Mouse (Mus musculus): ENCODE measurements at regions not wholly inside any gene's neighbourhood (a gene's known extent, or its start where the extent isn't known, plus 50 kb on each side); places are given as distances from the start of the nearest gene placed in this dataset.
"Not testable (repeated sequence)": the region's sequence is repeated elsewhere in the genome, so short reads cannot be mapped to it uniquely, and the experiment has no call there.

DNA sequence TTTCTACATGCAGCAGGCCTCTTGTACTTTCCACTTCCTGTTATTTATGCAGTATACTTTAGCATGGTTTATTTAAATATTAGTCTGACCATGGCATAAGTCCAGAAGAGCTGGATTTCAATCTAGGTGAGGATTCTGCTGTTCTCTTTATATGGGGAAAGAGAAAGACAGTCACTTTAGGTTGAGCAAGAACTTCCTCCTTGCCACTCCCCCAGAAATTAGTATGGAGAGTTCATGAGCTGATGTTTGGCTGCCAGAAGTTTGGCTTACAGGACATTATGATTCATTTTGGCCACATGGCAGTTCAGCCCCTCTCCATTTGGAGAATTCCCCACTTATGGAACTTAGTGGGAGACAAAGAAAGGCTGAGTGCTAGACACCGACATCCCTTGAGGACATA is 130.8 kb downstream of the Arrdc3 start:
- no peak for DNase-seq (ENCODE audit: low read depth)
- TF ChIP-seq POLR2A (IDR thresholded peaks at IDR 0.05; ENCODE audit: borderline replicate concordance, extremely low read depth, insufficient read depth, insufficient read length, poor library complexity, severe bottlenecking): no peak
- no peak for TF ChIP-seq CTCF (IDR thresholded peaks at IDR 0.05; ENCODE audit: borderline replicate concordance, extremely low read depth, insufficient read depth, insufficient read length)

DNA sequence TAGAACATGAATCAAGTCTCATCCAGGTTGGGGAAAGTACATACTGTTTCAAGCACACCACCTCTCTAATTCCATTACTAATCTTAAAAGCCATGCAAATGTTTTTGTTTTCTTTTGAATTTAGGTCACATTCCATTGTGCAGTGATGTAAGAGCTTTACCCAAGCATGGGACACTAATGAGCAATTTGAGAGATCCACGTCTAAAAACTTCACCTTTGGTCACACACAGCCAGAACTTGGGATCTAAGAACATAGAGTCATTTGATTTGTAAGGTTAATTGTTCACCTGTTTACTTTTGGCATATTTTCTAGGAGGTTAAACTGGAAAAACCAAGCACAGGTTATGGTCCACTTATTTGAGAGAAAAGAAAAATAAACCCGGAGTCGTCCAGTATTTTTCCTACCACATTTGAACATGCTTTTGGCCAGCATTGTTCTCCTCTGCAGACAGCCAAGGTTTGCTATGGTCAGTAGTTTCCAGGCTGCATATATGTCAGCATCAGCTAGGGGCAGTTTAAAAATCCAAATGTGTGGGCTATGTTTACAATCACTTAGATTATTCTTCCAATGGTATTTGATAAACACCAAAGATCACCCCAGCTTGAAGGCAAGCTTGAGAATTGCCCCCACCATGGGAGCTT is 137.0 kb downstream of the Arrdc3 start:
- TF ChIP-seq CTCF (IDR thresholded peaks at IDR 0.05; ENCODE audit: borderline replicate concordance, extremely low read depth, insufficient read depth, insufficient read length): no peak
- no peak for TF ChIP-seq POLR2A (IDR thresholded peaks at IDR 0.05; ENCODE audit: borderline replicate concordance, extremely low read depth, insufficient read depth, insufficient read length, poor library complexity, severe bottlenecking)

DNA sequence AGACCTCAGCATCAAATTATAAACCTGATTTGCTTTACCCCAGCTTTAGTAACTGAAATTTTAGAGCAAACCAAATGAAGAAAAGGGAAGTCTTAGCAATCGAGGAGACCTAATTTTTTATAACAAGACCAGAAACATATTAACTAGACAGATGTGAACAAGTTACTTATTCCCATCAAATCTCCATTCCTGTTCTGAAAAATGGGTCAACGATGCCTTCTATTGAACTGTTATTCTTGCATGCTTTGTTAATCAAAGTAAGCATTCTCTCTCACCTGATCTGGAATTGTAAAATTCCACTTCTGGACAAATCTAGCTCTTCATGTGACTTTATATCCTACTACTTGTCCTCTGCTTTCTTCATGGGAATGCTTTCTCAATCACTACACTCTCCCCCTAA is 137.6 kb downstream of the Arrdc3 start:
- no peak for TF ChIP-seq CTCF (IDR thresholded peaks at IDR 0.05; ENCODE audit: borderline replicate concordance, extremely low read depth, insufficient read depth, insufficient read length)
- no peak for TF ChIP-seq POLR2A (IDR thresholded peaks at IDR 0.05; ENCODE audit: borderline replicate concordance, extremely low read depth, insufficient read depth, insufficient read length, poor library complexity, severe bottlenecking)
- no peak for DNase-seq (ENCODE audit: low read depth)

More for the DNA sequence above, 137.0 kb downstream of the Arrdc3 start:
- DNase-seq (ENCODE audit: low read depth): peak; percentile 11

DNA sequence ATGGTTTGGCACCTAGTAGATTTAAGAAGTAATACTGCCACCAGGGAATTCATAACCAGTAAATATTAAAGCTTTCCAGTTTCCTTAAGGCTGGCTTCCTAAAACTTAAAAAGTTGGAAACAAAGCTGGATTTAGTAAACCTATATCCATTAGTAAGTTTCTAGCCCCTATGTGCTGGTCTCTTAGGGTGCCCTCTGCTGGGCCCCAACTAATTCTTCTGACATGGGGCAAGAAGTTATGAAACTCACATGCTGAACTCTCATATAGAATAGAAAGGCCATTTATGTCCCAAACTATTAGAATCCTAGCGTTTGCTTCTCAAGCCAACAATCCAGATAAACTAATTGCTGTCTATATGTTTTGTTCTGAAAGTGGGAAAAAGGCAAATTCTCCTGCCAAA is 139.2 kb downstream of the Arrdc3 start:
- no peak for DNase-seq (ENCODE audit: low read depth)
- TF ChIP-seq CTCF (IDR thresholded peaks at IDR 0.05; ENCODE audit: borderline replicate concordance, extremely low read depth, insufficient read depth, insufficient read length): no peak
- no peak for TF ChIP-seq POLR2A (IDR thresholded peaks at IDR 0.05; ENCODE audit: borderline replicate concordance, extremely low read depth, insufficient read depth, insufficient read length, poor library complexity, severe bottlenecking)

DNA sequence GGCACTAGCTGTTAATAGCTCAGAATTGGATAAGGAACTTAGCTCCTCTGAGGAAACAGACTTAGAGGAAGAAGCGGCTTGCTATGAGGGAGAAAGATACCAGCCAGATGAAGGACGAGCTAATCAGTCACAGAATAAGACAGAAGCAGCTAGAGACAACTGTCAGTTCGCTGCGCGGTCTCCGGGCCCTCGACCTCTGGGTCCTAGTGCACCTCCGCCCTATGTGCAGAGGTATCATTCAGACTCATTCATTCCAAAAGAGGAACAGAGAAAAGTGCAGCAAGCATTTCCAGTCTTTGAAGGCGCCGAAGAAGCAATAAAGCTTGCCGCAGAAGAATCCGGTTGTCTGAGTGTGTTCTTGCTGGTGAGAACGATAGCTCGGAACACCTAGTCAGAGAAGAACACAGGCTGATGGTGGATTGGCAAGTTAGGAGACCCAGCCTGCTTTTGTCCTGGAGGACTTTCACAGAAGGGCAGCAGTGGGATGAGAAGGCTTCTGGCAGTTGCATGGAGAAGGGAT is 142.1 kb downstream of the Arrdc3 start:
- DNase-seq (ENCODE audit: low read depth): not testable (repeated sequence)

DNA sequence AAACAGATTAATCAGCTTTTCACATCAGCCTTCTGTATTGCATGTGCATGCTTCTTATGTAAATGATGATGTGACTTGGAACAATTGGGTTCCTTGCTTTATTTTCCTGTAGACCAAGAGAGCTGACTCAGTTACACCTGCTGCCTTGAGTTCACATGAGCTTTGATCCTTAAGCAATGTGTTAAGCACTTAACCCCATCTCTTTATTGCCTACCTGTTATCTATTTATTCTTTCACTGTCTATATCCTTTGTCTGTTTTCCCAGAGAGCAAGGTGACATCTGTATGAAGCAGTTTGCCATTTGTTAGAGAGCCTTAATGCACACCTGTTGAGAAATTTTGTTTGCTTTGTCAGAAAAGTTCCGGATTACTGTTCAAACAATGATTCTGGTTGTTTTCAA is 154.1 kb downstream of the Arrdc3 start:
- no peak for TF ChIP-seq CTCF (IDR thresholded peaks at IDR 0.05; ENCODE audit: borderline replicate concordance, extremely low read depth, insufficient read depth, insufficient read length)
- TF ChIP-seq POLR2A (IDR thresholded peaks at IDR 0.05; ENCODE audit: borderline replicate concordance, extremely low read depth, insufficient read depth, insufficient read length, poor library complexity, severe bottlenecking): no peak
- DNase-seq (ENCODE audit: low read depth): no peak

DNA sequence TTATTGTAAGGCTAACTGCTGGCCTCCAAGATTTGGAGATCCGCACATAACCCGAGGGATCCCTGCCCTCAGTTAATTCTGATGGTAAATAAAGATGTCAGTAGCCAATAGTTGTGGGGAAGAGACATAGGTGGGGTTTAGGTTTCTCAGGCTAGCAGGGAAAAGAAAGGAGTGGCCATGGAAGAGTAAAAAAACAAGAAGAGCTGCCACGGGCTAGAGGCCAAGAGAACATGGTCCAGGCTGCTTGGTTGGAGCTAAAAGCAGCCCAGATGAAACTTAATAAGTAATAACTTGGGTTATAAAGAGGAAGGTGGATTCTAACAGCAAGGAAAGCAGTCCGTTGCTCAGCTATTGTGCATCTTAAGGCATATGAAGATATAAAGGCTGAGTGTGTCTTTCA is 155.6 kb downstream of the Arrdc3 start:
- TF ChIP-seq POLR2A (IDR thresholded peaks at IDR 0.05; ENCODE audit: borderline replicate concordance, extremely low read depth, insufficient read depth, insufficient read length, poor library complexity, severe bottlenecking) (no peak), CTCF (IDR thresholded peaks at IDR 0.05; ENCODE audit: borderline replicate concordance, extremely low read depth, insufficient read depth, insufficient read length) (no peak)
- no peak for DNase-seq (ENCODE audit: low read depth)

DNA sequence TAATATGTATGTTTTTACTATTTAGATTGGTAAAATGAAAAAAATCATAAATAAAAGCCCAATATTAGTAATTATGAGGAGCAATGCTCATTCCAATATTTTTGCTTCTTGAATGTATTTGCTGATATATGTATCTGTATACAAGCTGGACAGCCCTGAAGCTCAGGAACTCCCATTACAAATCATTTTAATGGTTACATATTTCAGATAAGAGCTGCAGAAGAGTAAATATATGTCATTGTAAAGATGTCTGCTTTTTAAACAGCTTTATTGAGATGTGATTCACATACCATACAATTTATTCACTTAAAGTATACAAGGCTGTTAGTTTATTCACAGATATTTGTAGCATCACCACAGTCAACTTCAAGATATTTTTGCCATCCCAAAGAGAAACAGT is 157.3 kb downstream of the Arrdc3 start:
- no peak for TF ChIP-seq CTCF (IDR thresholded peaks at IDR 0.05; ENCODE audit: borderline replicate concordance, extremely low read depth, insufficient read depth, insufficient read length)
- TF ChIP-seq POLR2A (IDR thresholded peaks at IDR 0.05; ENCODE audit: borderline replicate concordance, extremely low read depth, insufficient read depth, insufficient read length, poor library complexity, severe bottlenecking): no peak
- DNase-seq (ENCODE audit: low read depth): no peak

DNA sequence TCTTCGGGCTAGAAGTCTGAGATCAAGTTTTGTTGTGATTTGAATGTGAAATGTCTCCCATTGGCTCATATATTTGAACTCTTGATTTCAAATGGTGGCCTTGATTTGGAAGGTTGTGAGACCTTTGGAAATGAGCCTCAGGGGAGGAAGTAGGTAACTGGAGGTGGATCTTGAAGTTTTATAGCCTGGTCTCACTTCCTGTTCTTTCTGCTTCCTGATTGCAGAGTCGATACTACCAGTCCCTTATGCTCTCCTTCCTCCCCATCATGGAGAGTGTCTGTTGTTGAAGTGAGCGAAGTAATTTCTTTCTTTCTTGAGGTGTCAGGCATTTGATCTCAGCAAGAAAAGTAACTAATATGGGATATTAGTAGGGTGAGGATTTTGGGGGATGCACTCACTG is 158.5 kb downstream of the Arrdc3 start:
- no peak for DNase-seq (ENCODE audit: low read depth)
- no peak for TF ChIP-seq CTCF (IDR thresholded peaks at IDR 0.05; ENCODE audit: borderline replicate concordance, extremely low read depth, insufficient read depth, insufficient read length)
- no peak for TF ChIP-seq POLR2A (IDR thresholded peaks at IDR 0.05; ENCODE audit: borderline replicate concordance, extremely low read depth, insufficient read depth, insufficient read length, poor library complexity, severe bottlenecking)
